Mouse (Mus musculus): Measurements from ENCODE around the gene Ppp3ca. TPM values are rescaled to one million over a fixed set of nuclear protein-coding genes. Genes with fewer than 3 reads are reported as not detected.

The Ppp3ca gene
- polyA plus RNA-seq, 1 experiment from 2014 or later, result 52.2 TPM

DNA sequence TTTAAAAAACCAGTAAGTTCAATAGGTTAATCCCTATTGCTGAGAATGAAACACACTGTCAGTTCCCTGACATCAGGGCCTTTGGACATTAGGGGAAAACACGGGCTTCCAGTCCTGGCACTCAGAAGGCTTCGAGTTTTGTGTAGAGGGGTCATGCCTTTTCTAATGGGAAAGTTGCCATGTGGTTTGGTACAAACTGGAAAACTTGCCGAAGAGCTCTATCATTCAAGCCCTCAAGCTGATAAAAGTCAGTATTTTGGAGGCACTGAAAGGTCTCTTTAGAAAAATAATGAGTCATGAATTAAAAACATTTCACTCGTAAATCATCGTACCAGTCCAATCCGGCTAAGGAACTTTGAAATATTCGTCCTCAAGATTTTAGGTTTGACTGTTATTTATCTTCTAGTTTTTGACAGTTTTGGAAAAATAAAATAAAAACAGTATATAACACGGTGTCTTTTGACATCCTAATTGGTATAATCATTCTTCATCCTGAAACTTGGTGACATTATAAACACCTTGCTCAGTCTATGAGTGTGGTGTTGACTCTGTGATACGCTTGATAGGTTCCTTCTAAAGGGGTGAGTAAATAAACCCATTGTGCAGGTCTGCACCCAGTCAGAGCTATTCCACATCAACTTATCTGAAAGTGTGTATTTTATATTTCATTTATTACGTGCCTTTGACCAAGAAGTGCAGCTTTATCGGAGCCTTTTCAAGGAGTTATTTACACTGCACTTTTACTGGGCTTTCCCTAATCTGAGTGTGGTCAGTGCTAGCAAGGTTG, 192.3 kb downstream of the Ppp3ca start:
- no peak overlapping the region for H3K4me3 ChIP-seq (ENCODE audit: low read depth, low read length)
- no peak overlapping the region for H3K27ac ChIP-seq (ENCODE audit: low read depth, low read length)
- ATAC-seq (replicated peaks; ENCODE audit: insufficient number of reproducible peaks, low FRiP score, low TSS enrichment), result no peak
- no peak overlapping the region for H3K4me2 ChIP-seq
- no peaks in the 10 kb centered on the region for H3K9me3 ChIP-seq (replicated peaks; ENCODE audit: control insufficient read depth, low read length)
- no peaks in the 10 kb centered on the region for H3K4me1 ChIP-seq (ENCODE audit: control insufficient read depth, insufficient read depth, low read length)
- H3K36me3 ChIP-seq (ENCODE audit: control insufficient read depth, insufficient read depth, low read length), result no peaks in the 10 kb centered on the region
- no peak overlapping the region for H3K9ac ChIP-seq (ENCODE audit: low read depth, low read length)
- no peaks in the 10 kb centered on the region for H3K27me3 ChIP-seq (ENCODE audit: control insufficient read depth, insufficient read depth, low read length)
- 62% methylated on average over 11 of the region's 11 CpGs for WGBS (ENCODE audit: insufficient replicate concordance)

- WGBS (ENCODE audit: insufficient replicate concordance), result 87% methylated on average over 5 of the region's 5 CpGs
- no peak for ATAC-seq (replicated peaks; ENCODE audit: insufficient number of reproducible peaks, low FRiP score, low TSS enrichment)
- H3K36me3 ChIP-seq (ENCODE audit: control insufficient read depth, insufficient read depth, low read length), result no peaks in the 10 kb centered on the region
Observed at GRCm38 (mm10) chr3:136863127-136863526, 193.2 kb downstream of the Ppp3ca start.

GRCm38 (mm10) chr3:136864306-136864705, 194.4 kb downstream of the Ppp3ca start:
- no peak overlapping the region for H3K4me3 ChIP-seq (ENCODE audit: low read depth, low read length)
- no peaks in the 10 kb centered on the region for H3K27me3 ChIP-seq (ENCODE audit: control insufficient read depth, insufficient read depth, low read length)
- no peak for ATAC-seq (replicated peaks; ENCODE audit: insufficient number of reproducible peaks, low FRiP score, low TSS enrichment)
- H3K9me3 ChIP-seq (replicated peaks; ENCODE audit: control insufficient read depth, low read length), result no peaks in the 10 kb centered on the region
- H3K4me2 ChIP-seq, result no peak overlapping the region
- no peaks in the 10 kb centered on the region for H3K4me1 ChIP-seq (ENCODE audit: control insufficient read depth, insufficient read depth, low read length)
- no peak overlapping the region for H3K27ac ChIP-seq (ENCODE audit: low read depth, low read length)
- H3K36me3 ChIP-seq (ENCODE audit: control insufficient read depth, insufficient read depth, low read length), result no peaks in the 10 kb centered on the region
- no peak overlapping the region for H3K9ac ChIP-seq (ENCODE audit: low read depth, low read length)

More at GRCm38 (mm10) chr3:136863127-136863526, 193.2 kb downstream of the Ppp3ca start:
- Histone ChIP-seq H3K27ac (ENCODE audit: low read depth, low read length) (no peak overlapping the region), H3K4me1 (ENCODE audit: control insufficient read depth, insufficient read depth, low read length) (no peaks in the 10 kb centered on the region), H3K9ac (ENCODE audit: low read depth, low read length) (no peak overlapping the region), H3K4me3 (ENCODE audit: low read depth, low read length) (no peak overlapping the region), H3K9me3 (replicated peaks; ENCODE audit: control insufficient read depth, low read length) (no peaks in the 10 kb centered on the region), H3K27me3 (ENCODE audit: control insufficient read depth, insufficient read depth, low read length) (no peaks in the 10 kb centered on the region), H3K4me2 (no peak overlapping the region)

DNA sequence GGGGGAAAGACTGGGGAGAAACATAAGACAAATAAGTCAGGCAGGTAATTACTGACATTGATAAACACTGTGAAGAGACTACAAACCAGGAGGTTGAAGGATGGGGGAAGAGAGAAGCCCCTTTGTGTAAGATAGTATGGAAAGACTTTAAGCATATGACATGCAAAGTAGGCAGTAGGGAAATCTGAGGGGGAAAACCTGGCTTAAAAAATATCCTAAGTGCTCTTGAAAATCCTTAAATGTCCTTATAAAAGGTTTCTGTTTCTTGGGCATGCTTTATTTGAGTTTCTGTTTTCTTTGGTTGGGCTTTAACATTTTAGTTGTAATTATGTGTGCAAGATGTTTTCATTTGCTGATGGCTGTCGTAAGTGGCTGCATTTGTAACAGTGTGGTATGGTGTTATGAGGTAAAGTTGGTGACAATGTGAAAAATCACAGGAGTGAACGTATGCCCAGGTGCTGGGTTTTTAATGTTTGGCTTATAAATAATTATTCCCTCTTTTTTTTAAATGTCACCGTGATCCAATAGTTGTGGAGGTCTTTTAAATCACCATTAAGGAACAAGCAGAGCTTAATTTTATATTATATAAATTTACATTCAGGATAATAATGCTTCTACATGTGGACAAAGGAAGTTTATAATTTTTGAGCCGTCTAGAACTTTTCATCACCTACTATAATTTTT, 195.4 kb downstream of the Ppp3ca start:
- Histone ChIP-seq H3K4me1 (ENCODE audit: control insufficient read depth, insufficient read depth, low read length) (no peaks in the 10 kb centered on the region), H3K27ac (ENCODE audit: low read depth, low read length) (no peak overlapping the region), H3K27me3 (ENCODE audit: control insufficient read depth, insufficient read depth, low read length) (no peaks in the 10 kb centered on the region), H3K4me3 (ENCODE audit: low read depth, low read length) (no peak overlapping the region), H3K9ac (ENCODE audit: low read depth, low read length) (no peak overlapping the region), H3K4me2 (no peak overlapping the region), H3K36me3 (ENCODE audit: control insufficient read depth, insufficient read depth, low read length) (no peaks in the 10 kb centered on the region), H3K9me3 (replicated peaks; ENCODE audit: control insufficient read depth, low read length) (no peaks in the 10 kb centered on the region)
- no peak for ATAC-seq (replicated peaks; ENCODE audit: insufficient number of reproducible peaks, low FRiP score, low TSS enrichment)
- WGBS (ENCODE audit: insufficient replicate concordance), result 86% methylated on average over 4 of the region's 4 CpGs

DNA sequence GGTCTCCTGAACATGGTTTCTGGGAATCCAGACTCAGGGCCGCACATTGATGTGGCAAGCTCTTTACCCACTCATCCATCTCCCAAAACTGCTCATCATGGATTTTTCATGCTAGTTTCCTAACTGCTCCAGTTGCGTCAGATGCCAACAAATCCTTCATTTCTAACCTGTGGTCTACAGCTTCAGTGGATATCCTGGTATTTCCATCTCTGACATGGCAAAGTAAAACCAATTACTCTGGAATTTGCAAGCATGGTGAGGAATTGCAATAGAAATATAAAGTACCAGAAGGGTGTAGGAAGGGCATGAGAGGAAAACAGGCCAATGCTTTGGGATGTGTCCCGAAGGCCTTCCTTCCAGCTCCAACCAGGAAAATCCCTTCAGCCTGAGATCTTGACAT, 196.2 kb downstream of the Ppp3ca start:
- Histone ChIP-seq H3K4me2 (no peak overlapping the region), H3K36me3 (ENCODE audit: control insufficient read depth, insufficient read depth, low read length) (no peaks in the 10 kb centered on the region), H3K27ac (ENCODE audit: low read depth, low read length) (no peak overlapping the region), H3K27me3 (ENCODE audit: control insufficient read depth, insufficient read depth, low read length) (no peaks in the 10 kb centered on the region), H3K4me1 (ENCODE audit: control insufficient read depth, insufficient read depth, low read length) (peaks cover under 1% of the 10 kb centered on the region), H3K9ac (ENCODE audit: low read depth, low read length) (no peak overlapping the region), H3K9me3 (replicated peaks; ENCODE audit: control insufficient read depth, low read length) (no peaks in the 10 kb centered on the region), H3K4me3 (ENCODE audit: low read depth, low read length) (no peak overlapping the region)
- 93% methylated on average over 3 of the region's 3 CpGs for WGBS (ENCODE audit: insufficient replicate concordance)
- ATAC-seq (replicated peaks; ENCODE audit: insufficient number of reproducible peaks, low FRiP score, low TSS enrichment), result no peak

DNA sequence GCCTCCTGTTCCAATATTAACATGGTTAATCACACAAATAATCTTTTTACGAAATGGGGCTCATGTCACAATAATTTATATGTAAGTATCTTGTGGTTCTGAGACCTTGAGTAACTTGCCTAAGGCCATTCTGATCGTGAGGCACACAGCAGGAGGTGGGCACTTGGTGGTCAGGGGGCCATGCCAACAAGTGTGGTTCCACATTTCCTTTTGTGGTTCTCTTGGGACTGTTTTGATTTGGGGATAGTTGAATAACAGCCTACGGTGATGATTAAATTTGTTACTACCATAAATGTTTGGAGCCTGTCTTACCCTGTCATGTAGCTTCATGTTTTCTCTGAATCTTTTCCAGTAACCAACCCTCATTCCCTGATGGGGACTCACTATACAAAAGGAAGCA, 196.6 kb downstream of the Ppp3ca start:
- Histone ChIP-seq H3K27me3 (ENCODE audit: control insufficient read depth, insufficient read depth, low read length) (no peaks in the 10 kb centered on the region), H3K9ac (ENCODE audit: low read depth, low read length) (no peak overlapping the region), H3K4me1 (ENCODE audit: control insufficient read depth, insufficient read depth, low read length) (peaks cover 5% of the 10 kb centered on the region), H3K9me3 (replicated peaks; ENCODE audit: control insufficient read depth, low read length) (no peaks in the 10 kb centered on the region), H3K36me3 (ENCODE audit: control insufficient read depth, insufficient read depth, low read length) (no peaks in the 10 kb centered on the region), H3K4me3 (ENCODE audit: low read depth, low read length) (no peak overlapping the region), H3K4me2 (no peak overlapping the region), H3K27ac (ENCODE audit: low read depth, low read length) (no peak overlapping the region)
- WGBS (ENCODE audit: insufficient replicate concordance), result 81% methylated on average over 3 of the region's 3 CpGs
- no peak for ATAC-seq (replicated peaks; ENCODE audit: insufficient number of reproducible peaks, low FRiP score, low TSS enrichment)

- H3K9ac ChIP-seq (ENCODE audit: low read depth, low read length), result no peak overlapping the region
- no peak overlapping the region for H3K27ac ChIP-seq (ENCODE audit: low read depth, low read length)
- no peaks in the 10 kb centered on the region for H3K9me3 ChIP-seq (replicated peaks; ENCODE audit: control insufficient read depth, low read length)
- WGBS (ENCODE audit: insufficient replicate concordance), result 90% methylated on average over 2 of the region's 2 CpGs
- H3K4me2 ChIP-seq, result no peak overlapping the region
- H3K4me1 ChIP-seq (ENCODE audit: control insufficient read depth, insufficient read depth, low read length), result peaks cover 8% of the 10 kb centered on the region
- H3K36me3 ChIP-seq (ENCODE audit: control insufficient read depth, insufficient read depth, low read length), result no peaks in the 10 kb centered on the region
- H3K27me3 ChIP-seq (ENCODE audit: control insufficient read depth, insufficient read depth, low read length), result no peaks in the 10 kb centered on the region
- ATAC-seq (replicated peaks; ENCODE audit: insufficient number of reproducible peaks, low FRiP score, low TSS enrichment), result no peak
- H3K4me3 ChIP-seq (ENCODE audit: low read depth, low read length), result no peak overlapping the region
Observed at GRCm38 (mm10) chr3:136867366-136867765, 197.4 kb downstream of the Ppp3ca start.

- no peak overlapping the region for H3K9ac ChIP-seq (ENCODE audit: low read depth, low read length)
- peak overlapping the region; percentile 22; the same call in 1 of the 2 replicates for H3K27ac ChIP-seq (ENCODE audit: low read depth, low read length)
- H3K9me3 ChIP-seq (replicated peaks; ENCODE audit: control insufficient read depth, low read length), result no peaks in the 10 kb centered on the region
- peak overlapping the region; percentile 2; the same call in 1 of the 2 replicates for H3K4me2 ChIP-seq
- no peaks in the 10 kb centered on the region for H3K36me3 ChIP-seq (ENCODE audit: control insufficient read depth, insufficient read depth, low read length)
- no peak for ATAC-seq (replicated peaks; ENCODE audit: insufficient number of reproducible peaks, low FRiP score, low TSS enrichment)
- peaks cover 8% of the 10 kb centered on the region for H3K4me1 ChIP-seq (ENCODE audit: control insufficient read depth, insufficient read depth, low read length)
- H3K27me3 ChIP-seq (ENCODE audit: control insufficient read depth, insufficient read depth, low read length), result no peaks in the 10 kb centered on the region
- no peak overlapping the region for H3K4me3 ChIP-seq (ENCODE audit: low read depth, low read length)
- 63% methylated on average over 14 of the region's 14 CpGs for WGBS (ENCODE audit: insufficient replicate concordance)
Observed at GRCm38 (mm10) chr3:136871772-136872532, 202.0 kb downstream of the Ppp3ca start.
